Mouse (Mus musculus): Measurements from ENCODE around the gene Lage3. TPM values are rescaled to one million over a fixed set of nuclear protein-coding genes. Genes with fewer than 3 reads are reported as not detected.

Gene Lage3
- polyA plus RNA-seq (2014; fragmentation: Nextera tagmentation; extraction: Ambion mirVana): 94.4 and 102 TPM in 2 replicates

GRCm38 (mm10) chrX:74353467-74353770 lies at the start of gene Lage3:
TSS of gene Lage3 (minus strand) at chrX:74353618.
- Histone ChIP-seq H3K27ac (ENCODE audit: low read depth, low read length) (no peak within 1 kb of the TSS; the same call in 1 of the 2 replicates), H3K36me3 (ENCODE audit: control insufficient read depth, insufficient read depth, low read length) (no peaks in the 10 kb centered on the region), H3K4me1 (replicated peaks; ENCODE audit: control insufficient read depth, insufficient read depth, low read length) (no peaks in the 10 kb centered on the region), H3K27me3 (replicated peaks; ENCODE audit: control insufficient read depth, insufficient read depth, low read length) (no peaks in the 10 kb centered on the region), H3K9me3 (ENCODE audit: control insufficient read depth, low read length) (no peaks in the 10 kb centered on the region), H3K4me3 (ENCODE audit: low read depth, low read length) (peak within 1 kb of the TSS; percentile 55), H3K4me2 (peak within 1 kb of the TSS; percentile 72), H3K9ac (ENCODE audit: low read depth, low read length) (peak within 1 kb of the TSS; percentile 76)
- DNase-seq (ENCODE audit: low spot score) (peak; percentile 52), ATAC-seq (replicated peaks; ENCODE audit: low FRiP score) (peak; percentile 75)
- 29% methylated on average over 12 of the region's 22 CpGs for WGBS

GRCm38 (mm10) chrX:74400136-74400535 lies 46.7 kb upstream of the Lage3 start:
- Histone ChIP-seq H3K27me3 (replicated peaks; ENCODE audit: control insufficient read depth, insufficient read depth, low read length) (no peaks in the 10 kb centered on the region), H3K36me3 (ENCODE audit: control insufficient read depth, insufficient read depth, low read length) (no peaks in the 10 kb centered on the region), H3K9me3 (ENCODE audit: control insufficient read depth, low read length) (no peaks in the 10 kb centered on the region), H3K4me2 (no peak overlapping the region), H3K4me3 (ENCODE audit: low read depth, low read length) (no peak overlapping the region), H3K4me1 (replicated peaks; ENCODE audit: control insufficient read depth, insufficient read depth, low read length) (no peaks in the 10 kb centered on the region), H3K9ac (ENCODE audit: low read depth, low read length) (no peak overlapping the region), H3K27ac (ENCODE audit: low read depth, low read length) (no peak overlapping the region)
- 82% methylated on average over 3 of the region's 3 CpGs for WGBS
- ATAC-seq (replicated peaks; ENCODE audit: low FRiP score) (no peak), DNase-seq (ENCODE audit: low spot score) (no peak)

DNA sequence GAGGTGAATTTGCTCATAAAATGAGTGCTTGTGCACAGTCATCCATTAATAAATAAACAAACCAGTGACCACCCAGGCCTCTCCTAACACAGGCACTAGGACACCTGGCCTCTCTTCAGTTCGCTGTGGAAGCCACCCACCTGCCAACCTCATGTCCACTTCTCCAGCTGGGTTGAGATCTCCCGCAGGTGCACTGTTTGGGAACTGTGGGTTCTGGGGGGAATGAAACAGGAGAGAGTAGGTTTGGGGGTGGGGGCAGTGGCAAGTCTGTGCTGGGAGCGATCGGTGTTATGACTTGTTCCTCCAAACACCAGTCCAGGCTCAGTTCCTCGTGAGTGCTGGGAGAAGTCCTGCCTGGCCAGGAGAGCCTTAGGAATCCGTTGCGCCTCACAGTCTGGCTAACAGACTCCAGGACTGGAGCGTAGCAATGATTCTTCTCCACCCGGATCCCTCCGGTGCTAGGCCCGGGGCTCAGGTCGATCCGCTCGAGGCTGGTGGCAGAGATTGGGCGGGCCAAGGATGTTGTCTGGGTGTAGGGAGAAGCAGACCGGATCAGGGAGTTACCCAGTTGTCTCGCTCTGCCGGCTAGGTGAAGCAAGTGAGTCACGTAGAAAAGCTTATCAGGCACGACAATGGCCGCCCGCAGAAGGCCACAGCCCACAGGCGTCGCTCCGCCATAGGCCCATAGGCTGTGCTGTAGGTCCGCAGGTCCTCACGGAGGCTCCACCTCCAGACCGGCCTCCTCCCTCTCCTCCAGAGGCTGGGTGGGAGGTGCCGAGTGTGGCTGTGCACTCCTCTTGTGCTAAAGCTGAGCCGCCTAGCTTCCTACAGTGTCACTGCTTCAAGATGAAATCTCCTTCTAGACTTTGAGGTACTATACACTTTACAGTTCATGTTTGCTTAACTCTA lies 39.4 kb upstream of the Lage3 start, which contains the start of the genes Fam3a and Ikbkg:
TSS of gene Fam3a (minus strand) at position 738 of the 909 bp plus-strand sequence.
TSS of gene Ikbkg (plus strand) at position 756 of the 909 bp plus-strand sequence.
- Histone ChIP-seq H3K27me3 (replicated peaks; ENCODE audit: control insufficient read depth, insufficient read depth, low read length) (no peaks in the 10 kb centered on the region), H3K4me2 (peak within 1 kb of the TSS; percentile 74), H3K4me1 (replicated peaks; ENCODE audit: control insufficient read depth, insufficient read depth, low read length) (no peaks in the 10 kb centered on the region; the same call in 1 of the 2 replicates), H3K36me3 (ENCODE audit: control insufficient read depth, insufficient read depth, low read length) (no peaks in the 10 kb centered on the region), H3K9ac (ENCODE audit: low read depth, low read length) (peak within 1 kb of the TSS; percentile 76), H3K27ac (ENCODE audit: low read depth, low read length) (peak within 1 kb of the TSS; percentile 83), H3K9me3 (ENCODE audit: control insufficient read depth, low read length) (no peaks in the 10 kb centered on the region), H3K4me3 (ENCODE audit: low read depth, low read length) (peak within 1 kb of the TSS; percentile 56)
- 12% methylated on average over 28 of the region's 30 CpGs for WGBS
- DNase-seq (ENCODE audit: low spot score) (peak; percentile 79), ATAC-seq (replicated peaks; ENCODE audit: low FRiP score) (peak; percentile 100)

DNA sequence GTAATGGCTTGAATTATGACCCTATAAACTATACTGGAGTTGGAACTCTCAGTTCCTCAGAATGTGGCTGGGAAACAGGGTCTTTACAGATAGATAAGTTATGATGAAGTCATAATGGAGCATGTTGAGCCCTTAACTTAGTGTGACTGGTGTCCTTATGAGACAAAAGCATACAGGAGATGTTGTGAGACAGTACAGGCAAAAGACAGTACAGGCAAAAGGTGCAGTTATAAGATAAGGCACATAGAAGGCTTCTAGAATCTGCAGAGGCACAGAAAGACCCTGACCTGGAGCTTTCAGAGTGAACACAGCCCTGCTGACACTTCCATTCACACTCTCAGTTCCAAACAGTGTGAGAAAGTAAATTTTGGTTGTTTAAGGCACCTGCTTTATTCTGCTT lies 34.7 kb upstream of the Lage3 start:
- H3K4me1 ChIP-seq (replicated peaks; ENCODE audit: control insufficient read depth, insufficient read depth, low read length): no peaks in the 10 kb centered on the region; the same call in none of the 2 replicates
- peak overlapping the region; percentile 38; the same call in 1 of the 2 replicates for H3K27ac ChIP-seq (ENCODE audit: low read depth, low read length)
- H3K36me3 ChIP-seq (ENCODE audit: control insufficient read depth, insufficient read depth, low read length): no peaks in the 10 kb centered on the region
- H3K27me3 ChIP-seq (replicated peaks; ENCODE audit: control insufficient read depth, insufficient read depth, low read length): no peaks in the 10 kb centered on the region
- H3K4me3 ChIP-seq (ENCODE audit: low read depth, low read length): no peak overlapping the region
- no peak overlapping the region for H3K4me2 ChIP-seq
- H3K9me3 ChIP-seq (ENCODE audit: control insufficient read depth, low read length): no peaks in the 10 kb centered on the region
- DNase-seq (ENCODE audit: low spot score) (no peak), ATAC-seq (replicated peaks; ENCODE audit: low FRiP score) (peak; percentile 62)
- H3K9ac ChIP-seq (ENCODE audit: low read depth, low read length): no peak overlapping the region

DNA sequence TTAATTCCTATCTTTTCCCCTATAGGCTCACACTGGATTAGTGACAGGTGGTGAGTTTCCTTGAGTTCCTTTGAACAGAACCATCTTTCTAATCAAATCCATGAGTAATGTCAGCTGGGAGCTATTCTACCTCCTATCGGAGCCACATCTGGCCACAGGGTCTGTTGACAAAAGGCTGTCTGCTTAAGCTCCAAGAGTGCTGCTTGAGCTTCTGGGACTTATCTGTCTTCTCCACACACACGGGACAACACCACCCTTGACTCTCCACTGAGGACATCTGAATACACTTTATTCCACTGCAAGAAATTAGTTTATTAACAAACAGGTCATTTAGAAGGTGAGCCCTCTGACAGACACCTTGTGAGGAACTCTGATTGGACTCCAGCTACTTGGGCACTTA lies 31.0 kb upstream of the Lage3 start:
- H3K4me2 ChIP-seq: no peak overlapping the region
- peak; percentile 89 for ATAC-seq (replicated peaks; ENCODE audit: low FRiP score)
- no peak overlapping the region for H3K27ac ChIP-seq (ENCODE audit: low read depth, low read length)
- no peaks in the 10 kb centered on the region for H3K36me3 ChIP-seq (ENCODE audit: control insufficient read depth, insufficient read depth, low read length)
- no peak for DNase-seq (ENCODE audit: low spot score)
- no peaks in the 10 kb centered on the region; the same call in none of the 2 replicates for H3K4me1 ChIP-seq (replicated peaks; ENCODE audit: control insufficient read depth, insufficient read depth, low read length)
- no peak overlapping the region for H3K4me3 ChIP-seq (ENCODE audit: low read depth, low read length)
- H3K9me3 ChIP-seq (ENCODE audit: control insufficient read depth, low read length): no peaks in the 10 kb centered on the region
- whole genome bisulfite sequencing: 56% methylated on average over 2 of the region's 2 CpGs
- H3K9ac ChIP-seq (ENCODE audit: low read depth, low read length): no peak overlapping the region
- no peaks in the 10 kb centered on the region for H3K27me3 ChIP-seq (replicated peaks; ENCODE audit: control insufficient read depth, insufficient read depth, low read length)

DNA sequence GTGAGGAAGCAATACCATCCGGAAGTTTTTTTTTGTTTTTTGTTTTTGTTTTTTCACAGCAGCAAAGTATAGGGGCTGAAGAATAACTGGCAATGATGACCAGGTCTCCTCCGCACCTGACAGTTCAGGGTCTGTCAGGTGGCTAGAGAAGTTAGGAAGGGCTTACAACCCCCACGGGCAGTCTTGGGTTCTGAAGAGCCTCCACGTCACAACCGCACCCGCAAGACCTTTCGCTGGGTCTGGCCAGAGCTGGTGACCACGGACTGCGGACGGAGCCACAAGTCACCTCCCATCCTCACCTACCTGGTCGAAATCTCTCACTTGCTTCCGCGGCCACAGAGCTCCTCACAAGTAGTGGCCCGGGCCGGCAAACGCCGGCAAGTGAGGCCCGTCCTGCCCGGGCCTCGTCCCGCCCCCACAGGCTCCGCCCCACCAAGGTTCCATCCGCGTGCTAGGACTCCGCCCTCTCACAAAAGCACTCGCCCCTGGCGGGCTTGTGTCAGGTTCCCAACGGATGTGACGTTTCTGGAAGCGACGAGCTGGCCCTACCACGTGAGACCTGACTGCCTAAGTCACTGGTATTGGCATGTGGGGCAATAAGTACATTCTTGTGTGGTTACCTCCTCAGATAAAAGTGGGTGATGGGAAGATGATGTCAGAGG lies 19.6 kb upstream of the Lage3 start, which contains the start of the genes Ubl4a and Slc10a3:
TSS of gene Ubl4a (minus strand) at position 331 of the 662 bp plus-strand sequence.
TSS of gene Slc10a3 (minus strand) at position 462 of the 662 bp plus-strand sequence.
- Histone ChIP-seq H3K36me3 (ENCODE audit: control insufficient read depth, insufficient read depth, low read length) (no peaks in the 10 kb centered on the region), H3K4me2 (peak within 1 kb of the TSS; percentile 70), H3K9ac (ENCODE audit: low read depth, low read length) (peak within 1 kb of the TSS; percentile 72), H3K27ac (ENCODE audit: low read depth, low read length) (no peak within 1 kb of the TSS; the same call in 1 of the 2 replicates), H3K9me3 (ENCODE audit: control insufficient read depth, low read length) (no peaks in the 10 kb centered on the region), H3K4me3 (ENCODE audit: low read depth, low read length) (peak within 1 kb of the TSS; percentile 58), H3K4me1 (replicated peaks; ENCODE audit: control insufficient read depth, insufficient read depth, low read length) (no peaks in the 10 kb centered on the region; the same call in 1 of the 2 replicates), H3K27me3 (replicated peaks; ENCODE audit: control insufficient read depth, insufficient read depth, low read length) (no peaks in the 10 kb centered on the region)
- DNase-seq (ENCODE audit: low spot score): peak; percentile 78
- ATAC-seq (replicated peaks; ENCODE audit: low FRiP score): peak; percentile 90
- WGBS: 15% methylated on average over 32 of the region's 32 CpGs

DNA sequence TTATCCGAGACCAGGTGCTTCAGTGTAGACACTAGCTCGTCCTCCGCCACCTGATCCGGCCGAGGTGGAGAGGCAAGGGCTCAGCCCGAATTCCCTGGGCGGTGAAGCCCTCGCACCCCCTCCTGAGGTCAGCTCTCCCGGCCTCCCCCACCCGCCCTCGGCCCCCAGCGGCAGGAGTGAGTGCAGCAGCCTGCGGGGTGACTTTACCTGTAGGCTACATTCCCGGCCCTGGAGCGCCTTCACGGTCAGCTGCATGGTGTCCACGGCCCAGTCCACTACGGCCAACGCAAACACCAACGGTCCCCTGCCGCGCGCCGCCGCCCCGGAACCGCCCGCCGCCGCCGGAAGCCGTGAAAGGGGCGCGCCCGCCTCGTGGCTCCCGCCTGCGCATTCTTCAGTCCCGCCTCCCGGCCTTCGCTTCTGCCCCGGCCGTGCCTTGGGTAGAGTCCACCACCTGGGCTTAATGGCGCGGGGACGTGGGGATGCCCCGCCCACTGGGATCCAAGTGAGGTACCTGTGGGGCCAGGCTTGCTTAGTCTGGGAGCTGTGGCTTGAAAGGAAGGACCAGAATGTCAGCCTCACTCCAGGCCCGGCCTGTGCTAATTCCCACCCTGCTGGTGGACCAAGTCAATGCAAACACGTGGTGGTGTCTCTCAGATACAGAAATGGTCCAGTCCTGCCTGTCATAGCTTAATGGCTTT lies 14.9 kb upstream of the Lage3 start:
- 16% methylated on average over 46 of the region's 49 CpGs for WGBS
- H3K36me3 ChIP-seq (ENCODE audit: control insufficient read depth, insufficient read depth, low read length): no peaks in the 10 kb centered on the region
- DNase-seq (ENCODE audit: low spot score) (peak; percentile 72), ATAC-seq (replicated peaks; ENCODE audit: low FRiP score) (peak; percentile 76)
- peak overlapping the region; percentile 71 for H3K4me2 ChIP-seq
- peaks cover 2% of the 10 kb centered on the region; the same call in 1 of the 2 replicates for H3K4me1 ChIP-seq (replicated peaks; ENCODE audit: control insufficient read depth, insufficient read depth, low read length)
- peak overlapping the region; percentile 80 for H3K9ac ChIP-seq (ENCODE audit: low read depth, low read length)
- H3K9me3 ChIP-seq (ENCODE audit: control insufficient read depth, low read length): no peaks in the 10 kb centered on the region
- H3K27me3 ChIP-seq (replicated peaks; ENCODE audit: control insufficient read depth, insufficient read depth, low read length): no peaks in the 10 kb centered on the region
- H3K27ac ChIP-seq (ENCODE audit: low read depth, low read length): peak overlapping the region; percentile 72
- peak overlapping the region; percentile 64 for H3K4me3 ChIP-seq (ENCODE audit: low read depth, low read length)

DNA sequence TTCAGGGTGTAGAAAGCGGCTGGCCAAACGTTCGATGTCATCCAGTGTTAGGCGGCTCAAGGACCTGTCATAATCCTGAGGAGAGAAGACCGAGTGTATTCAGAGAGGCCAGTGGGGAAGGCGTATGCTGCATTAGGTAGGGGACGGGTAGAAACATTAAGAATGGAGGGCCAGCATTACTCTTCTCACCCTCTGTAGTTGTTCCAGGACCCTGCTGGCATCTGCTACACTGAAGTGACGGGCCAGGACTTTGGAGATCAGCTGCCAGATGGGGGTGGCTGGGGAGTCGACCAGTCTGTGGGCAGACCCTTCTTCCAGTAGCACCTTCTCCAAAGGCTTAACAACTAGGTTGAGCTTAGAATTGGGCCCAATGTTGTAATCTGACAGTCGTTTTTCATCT lies 14.1 kb upstream of the Lage3 start:
- Histone ChIP-seq H3K9ac (ENCODE audit: low read depth, low read length) (peak overlapping the region; percentile 80), H3K9me3 (ENCODE audit: control insufficient read depth, low read length) (no peaks in the 10 kb centered on the region), H3K27ac (ENCODE audit: low read depth, low read length) (0 out of 2 replicates have a peak overlapping the region, but pooled peaks have one; percentile 7), H3K4me2 (peak overlapping the region; percentile 71), H3K36me3 (ENCODE audit: control insufficient read depth, insufficient read depth, low read length) (no peaks in the 10 kb centered on the region), H3K4me1 (replicated peaks; ENCODE audit: control insufficient read depth, insufficient read depth, low read length) (peaks cover 2% of the 10 kb centered on the region; the same call in 1 of the 2 replicates), H3K27me3 (replicated peaks; ENCODE audit: control insufficient read depth, insufficient read depth, low read length) (no peaks in the 10 kb centered on the region), H3K4me3 (ENCODE audit: low read depth, low read length) (peak overlapping the region; percentile 64)
- 66% methylated on average over 10 of the region's 10 CpGs for WGBS
- DNase-seq (ENCODE audit: low spot score) (no peak), ATAC-seq (replicated peaks; ENCODE audit: low FRiP score) (no peak)

All from liver, embryonic 11.5 days (tissue).